Mouse (Mus musculus) CH12.LX (cell line): ENCODE results near the gene Polr2f.

Source experiments
- CTCF ChIP-seq, 2 experiments: IDR thresholded peaks in 1 of 2; conservative IDR thresholded peaks in 1 of 2; 2 replicates each; pipeline ENCODE4 v1.5.1; 2011 to 2012; ENCODE audit warnings: low read depth in 2 of 2, low read length in 2 of 2, improper control_type of control experiment in 1 of 2, inconsistent platforms in 1 of 2, mild to moderate bottlenecking in 1 of 2, moderate library complexity in 1 of 2
- MXI1 ChIP-seq: IDR thresholded peaks from 2 replicates; pipeline ENCODE4 v1.6.1; 2011; ENCODE audit warnings: mild to moderate bottlenecking, low read depth, low read length, improper control_type of control experiment
- POLR2A ChIP-seq: IDR thresholded peaks from 2 replicates; pipeline ENCODE4 v1.6.1; 2011; ENCODE audit warnings: low read depth, mild to moderate bottlenecking, improper control_type of control experiment, low read length
- USF2 ChIP-seq: conservative IDR thresholded peaks from 2 replicates; pipeline ENCODE4 v1.6.1; 2011; ENCODE audit warnings: low read depth, low read length, improper control_type of control experiment

DNA sequence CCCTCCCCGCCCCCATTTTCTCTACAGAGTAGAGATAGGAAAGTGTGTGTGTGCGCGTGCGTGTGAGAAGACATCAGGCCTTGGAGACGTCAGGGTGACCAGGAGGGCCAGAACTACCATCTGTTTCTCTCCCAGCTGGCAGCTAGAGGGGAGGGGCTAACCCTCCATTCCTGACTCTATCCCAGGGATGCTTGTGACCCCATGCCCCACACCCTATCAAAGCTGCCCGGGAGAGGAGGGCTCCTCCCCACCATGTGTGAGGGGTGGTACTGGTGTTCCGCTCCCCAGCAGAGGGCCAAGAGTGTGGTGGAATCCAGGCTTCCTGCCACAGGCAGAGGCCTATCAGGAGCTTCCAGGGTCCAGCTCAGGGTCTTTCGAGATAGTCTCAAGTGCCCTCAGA lies 25.9 kb downstream of the Polr2f start:
- TF ChIP-seq CTCF (conservative IDR thresholded peaks at IDR 0.05 in 1 of 2, IDR thresholded peaks at IDR 0.05 in 1 of 2; ENCODE audit: low read depth in 2 of 2, low read length in 2 of 2): no peak
- no peak for TF ChIP-seq MXI1
- no peak for TF ChIP-seq POLR2A
- TF ChIP-seq USF2: no peak
